Mouse (Mus musculus) brown adipose tissue, adult 24 weeks (tissue): Measurements from ENCODE around the gene Wasf2. TPM values are rescaled to one million over a fixed set of nuclear protein-coding genes. Genes with fewer than 3 reads are reported as not detected.

Experiments used
- H3K27ac ChIP-seq: fragments of 200-500 bp; replicated peaks from 2 replicates; pipeline ENCODE4 v1.5.1; 2012; ENCODE audit warnings: low read depth, mild to moderate bottlenecking, low read length
- H3K4me1 ChIP-seq: fragments of 200-500 bp; 2 replicates; pipeline ENCODE4 v1.6.1; 2012; ENCODE audit warnings: low read length, mixed read lengths; ENCODE audit not compliant: control insufficient read depth, insufficient read depth, insufficient read length
- H3K4me3 ChIP-seq: fragments of 200-500 bp; 2 replicates; pipeline ENCODE4 v1.5.1; 2012; ENCODE audit warnings: low read depth, mild to moderate bottlenecking, low read length, moderate library complexity; ENCODE audit not compliant: insufficient read depth
- polyA plus RNA-seq: library from polyadenylated mRNA; stranded (reverse); fragments of >200 nt; gene quantifications from 2 replicates; pipeline ENCODE4 v1.2.4, GENCODE M21; 2012; ENCODE audit not compliant: missing spikeins, insufficient read depth, insufficient read length

Wasf2 gene
- polyA plus RNA-seq: 39.6 and 39.8 TPM in 2 replicates

DNA sequence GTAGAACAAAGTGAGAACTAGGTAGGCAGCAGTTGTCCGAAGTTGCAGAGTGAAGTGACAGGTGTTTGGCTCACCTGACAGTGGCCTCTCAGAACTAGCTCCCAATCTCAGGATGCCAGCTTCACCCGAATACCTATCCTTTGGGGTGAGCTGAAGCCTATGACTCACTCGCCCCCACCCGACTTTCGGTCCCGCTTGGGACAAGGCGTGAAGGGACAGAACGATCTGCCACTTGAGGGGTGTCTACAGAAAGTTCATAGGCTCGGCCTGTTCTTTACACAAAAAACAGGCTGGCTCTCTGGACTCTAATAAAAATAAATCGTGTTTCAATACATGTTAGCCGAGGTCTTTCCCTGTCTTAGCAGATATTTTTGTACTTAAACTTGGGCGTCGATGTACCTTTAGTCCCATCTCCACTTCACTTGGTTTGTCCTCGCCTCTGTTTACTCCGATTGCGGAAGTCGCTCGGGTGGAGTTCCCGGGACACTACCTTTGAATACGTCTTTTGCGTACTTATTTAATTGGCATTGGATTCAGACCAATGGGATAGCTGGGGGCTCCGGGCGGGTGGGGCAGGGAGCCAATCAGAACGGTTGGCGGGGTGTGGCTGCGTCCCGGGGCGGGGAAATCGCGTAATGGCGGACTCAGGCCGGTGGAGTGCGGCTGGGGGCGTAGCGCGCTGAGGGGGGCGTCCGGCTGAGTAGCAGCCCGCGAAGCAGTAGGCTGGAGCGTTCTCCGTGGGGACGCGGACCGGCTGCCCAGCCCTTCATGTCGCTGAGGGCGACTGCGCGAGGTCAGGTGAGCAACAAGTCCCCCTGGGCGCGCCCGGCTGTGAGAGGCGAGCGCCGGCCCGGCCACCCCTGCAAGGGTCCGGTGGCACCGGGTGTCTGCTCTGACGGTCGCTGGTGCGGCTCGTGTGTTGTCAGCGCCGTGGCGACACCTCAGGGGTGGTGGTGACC is at the start of gene Wasf2:
Gene Wasf2, plus strand, starts transcription at position 575 of the 959 bp plus-strand sequence.
- peak within 1 kb of the TSS; percentile 98 for H3K27ac ChIP-seq
- H3K4me3 ChIP-seq: peak within 1 kb of the TSS; percentile 95
- H3K4me1 ChIP-seq: peaks cover 8% of the 10 kb centered on the region

DNA sequence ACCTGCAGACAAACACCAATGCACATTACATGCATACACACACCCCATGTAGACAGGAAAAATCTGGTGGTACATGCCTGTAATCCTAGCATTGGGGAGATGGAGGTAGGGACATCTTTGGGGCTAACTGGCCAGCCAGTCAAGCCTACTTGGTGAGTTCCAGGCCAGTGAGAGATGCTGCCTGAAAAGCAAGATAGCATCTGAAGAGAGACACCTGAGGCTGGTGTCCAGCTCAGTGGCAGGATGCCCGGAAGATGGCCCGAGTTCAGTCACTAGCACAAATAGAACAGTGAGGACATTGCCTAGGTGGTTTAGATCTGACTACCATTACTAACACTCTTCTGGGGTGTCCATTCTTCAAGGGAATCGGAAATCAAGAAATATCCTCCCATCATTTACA is 49.4 kb upstream of the Wasf2 start:
- H3K27ac ChIP-seq: no peak overlapping the region
- H3K4me3 ChIP-seq: no peak overlapping the region
- H3K4me1 ChIP-seq: peaks cover 10% of the 10 kb centered on the region

DNA sequence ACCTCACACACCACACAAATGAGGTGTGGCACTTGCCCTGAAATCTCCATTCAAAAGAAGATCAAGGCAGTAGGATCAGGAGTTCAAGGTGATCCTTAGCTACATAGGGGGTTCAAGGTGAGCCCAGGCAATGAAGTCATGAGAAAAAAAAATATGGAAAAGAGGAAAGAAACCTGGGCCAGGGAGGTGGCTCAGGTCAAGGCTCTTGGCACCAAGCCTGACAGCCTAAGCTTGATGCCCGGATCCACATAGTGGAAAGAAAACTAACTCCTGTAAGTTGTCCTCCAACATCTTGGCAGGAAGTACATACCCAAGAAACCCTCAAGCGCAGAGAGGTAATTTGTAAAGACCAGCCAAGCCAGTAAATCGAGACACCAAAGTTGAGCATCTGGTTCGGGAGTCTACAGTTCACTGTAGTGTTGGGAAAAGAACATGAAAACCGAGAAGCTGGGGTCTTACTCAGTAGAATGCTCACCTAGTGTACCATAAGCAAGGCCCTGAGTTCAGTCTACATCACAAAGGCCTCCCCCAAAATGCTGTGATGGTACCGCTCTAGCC is 48.0 kb upstream of the Wasf2 start:
- H3K27ac ChIP-seq: no peak overlapping the region
- peaks cover 12% of the 10 kb centered on the region for H3K4me1 ChIP-seq
- H3K4me3 ChIP-seq: no peak overlapping the region

DNA sequence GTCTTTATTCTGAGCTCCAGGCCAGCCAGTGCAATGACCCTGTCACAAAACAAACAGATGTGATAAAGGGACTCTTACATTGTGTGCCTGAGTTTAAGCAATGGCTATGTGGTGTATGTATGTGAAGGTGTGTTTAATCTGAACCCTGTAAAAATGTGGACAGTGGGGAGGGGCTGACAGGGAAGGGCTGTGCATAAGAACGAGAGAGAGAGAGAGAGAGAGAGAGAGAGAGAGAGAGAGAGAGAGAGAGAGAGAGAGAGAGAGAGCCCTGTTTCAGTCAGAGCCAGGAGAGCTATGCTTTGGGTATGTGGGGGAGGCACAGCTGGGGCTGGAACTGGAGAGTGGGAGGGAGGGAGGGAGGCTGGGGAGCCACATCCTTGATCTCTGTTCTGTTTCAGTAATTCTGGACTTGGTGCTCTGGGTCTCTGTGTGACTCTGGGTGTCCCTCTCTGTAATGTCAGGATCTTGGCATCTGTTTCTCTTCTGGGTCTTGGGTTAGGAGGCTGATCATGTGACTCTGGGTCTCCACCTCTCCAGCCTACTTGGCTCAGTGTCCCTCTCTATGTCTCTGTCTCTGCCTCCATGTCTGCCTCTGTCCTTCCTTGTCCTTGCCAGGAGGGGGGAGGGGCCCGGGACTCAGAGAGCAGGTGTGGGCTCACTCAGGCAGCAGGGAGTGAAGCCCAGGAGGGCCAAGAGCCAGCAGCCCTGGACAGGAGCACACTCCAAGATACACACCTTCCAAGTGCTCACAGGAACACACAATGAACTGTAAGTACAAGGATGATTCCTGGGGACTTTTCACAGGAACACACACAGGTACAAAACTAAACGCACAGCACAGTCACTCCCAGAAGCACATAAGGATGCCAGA is 46.1 kb upstream of the Wasf2 start:
- Histone ChIP-seq H3K4me1 (peaks cover 20% of the 10 kb centered on the region), H3K4me3 (peak overlapping the region; percentile 42), H3K27ac (peak overlapping the region; percentile 59)

DNA sequence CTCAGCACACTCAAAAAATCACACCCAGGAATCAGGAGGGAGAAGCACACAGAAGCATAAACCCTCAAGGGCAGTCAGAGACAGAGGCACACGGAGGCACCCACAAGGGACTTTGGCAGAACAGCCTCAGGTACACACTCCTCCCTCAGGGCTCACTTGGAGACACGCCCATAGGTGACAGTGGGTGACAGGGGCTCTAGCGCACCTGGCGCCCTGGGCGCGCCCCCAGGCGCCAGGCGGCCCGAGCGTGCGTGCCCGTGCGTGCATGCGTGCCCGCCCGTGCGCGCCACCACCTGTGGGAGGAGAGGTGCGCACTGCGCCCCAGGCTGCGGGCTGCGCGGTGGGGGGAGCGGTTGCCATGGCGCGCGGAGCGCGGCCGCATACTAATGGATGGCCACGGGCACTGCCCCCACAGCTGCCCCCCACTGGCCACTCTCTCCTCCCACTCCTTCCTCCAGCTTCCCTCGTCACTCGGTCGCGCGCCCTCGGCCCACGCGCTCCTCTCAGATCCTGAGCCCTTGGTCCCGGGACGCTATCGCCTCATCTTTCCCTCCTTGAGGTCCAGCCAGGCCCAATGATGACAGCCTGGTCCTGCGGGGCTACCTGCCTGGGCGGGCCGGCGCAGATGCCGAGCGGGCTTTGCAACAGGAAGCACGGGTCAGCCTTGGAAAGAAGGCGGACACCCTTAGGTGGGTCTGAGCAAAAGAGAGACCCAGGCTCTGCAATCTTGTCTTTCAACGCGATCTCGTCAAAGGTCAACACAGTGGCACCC is 45.1 kb upstream of the Wasf2 start:
- peaks cover 21% of the 10 kb centered on the region for H3K4me1 ChIP-seq
- peak overlapping the region; percentile 42 for H3K4me3 ChIP-seq
- peak overlapping the region; percentile 59; the same call in 1 of the 2 replicates for H3K27ac ChIP-seq

DNA sequence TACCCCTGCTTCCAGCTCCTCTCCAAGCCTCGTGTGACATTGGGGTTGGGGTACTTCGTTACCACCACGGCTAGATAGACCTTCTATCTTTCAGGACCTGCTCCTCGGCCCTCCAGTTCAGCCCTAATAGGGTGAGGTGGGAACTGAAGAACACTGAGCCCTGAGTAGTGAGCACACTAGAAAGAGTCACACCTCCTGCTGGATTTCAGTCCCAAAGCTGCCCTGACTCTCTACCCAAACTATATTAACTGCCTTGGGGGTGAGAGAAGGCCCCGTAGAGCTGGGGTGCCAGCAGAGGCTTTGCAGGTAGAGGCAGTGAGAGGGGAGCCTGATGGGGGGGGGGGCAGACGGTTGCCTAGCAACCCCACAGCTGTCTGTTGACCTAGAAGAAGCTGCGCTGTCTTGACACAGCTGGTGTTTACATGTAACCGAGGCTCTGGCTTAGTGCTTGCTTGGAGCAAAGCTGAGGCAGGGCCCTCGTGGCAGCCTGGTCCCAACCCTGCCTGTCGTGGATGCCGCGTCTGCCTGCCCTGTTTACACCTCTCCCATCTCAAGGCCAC is 44.4 kb upstream of the Wasf2 start:
- H3K4me1 ChIP-seq: peaks cover 27% of the 10 kb centered on the region
- H3K27ac ChIP-seq: no peak overlapping the region
- H3K4me3 ChIP-seq: no peak overlapping the region

DNA sequence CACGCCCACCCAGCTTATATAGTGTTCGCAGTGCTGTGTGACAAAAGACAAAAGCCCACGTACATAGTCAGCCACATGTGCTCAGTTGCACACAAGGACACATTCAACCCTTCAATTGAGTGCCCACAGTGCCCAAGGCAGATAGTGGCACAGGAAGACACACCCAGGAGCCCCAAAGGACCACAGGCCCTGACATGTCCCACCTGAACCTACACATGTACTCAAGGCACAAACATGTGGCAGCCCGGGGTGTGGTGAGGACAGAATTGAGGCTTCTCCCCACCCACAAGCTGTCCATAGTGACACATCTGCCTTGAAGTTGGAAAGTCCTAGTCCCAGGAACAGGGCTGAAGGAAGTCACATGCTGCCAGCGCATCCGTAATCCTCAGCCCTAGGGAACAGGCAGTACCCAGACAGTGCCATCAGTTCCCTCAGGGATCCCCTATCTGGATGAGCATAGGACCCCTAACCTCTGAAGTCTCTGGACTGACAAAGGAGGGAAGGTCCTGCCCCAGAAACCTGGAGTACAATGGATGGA is 43.1 kb upstream of the Wasf2 start:
- no peak overlapping the region for H3K4me3 ChIP-seq
- H3K27ac ChIP-seq: peak overlapping the region; percentile 47
- H3K4me1 ChIP-seq: peaks cover 37% of the 10 kb centered on the region

DNA sequence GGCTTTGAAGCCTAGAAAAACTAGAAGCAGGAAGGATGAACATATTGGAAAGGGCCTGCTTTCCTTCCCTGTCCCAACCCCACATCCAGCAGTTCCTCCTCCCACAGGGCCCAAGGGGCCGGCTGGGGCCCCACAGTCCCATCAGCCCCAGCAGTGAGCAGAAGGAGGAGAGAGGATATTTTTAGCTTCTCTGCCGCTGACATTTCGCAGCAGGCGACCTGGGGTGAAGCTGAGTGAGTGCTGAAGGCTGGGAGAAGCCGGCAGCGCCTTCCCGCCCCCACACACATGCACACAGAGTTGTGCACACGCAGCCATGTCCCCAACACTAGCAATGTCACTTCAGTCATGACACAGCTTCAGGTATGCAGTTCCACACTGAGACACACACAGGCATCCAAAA is 42.5 kb upstream of the Wasf2 start:
- H3K4me1 ChIP-seq: peaks cover 41% of the 10 kb centered on the region
- no peak overlapping the region for H3K4me3 ChIP-seq
- H3K27ac ChIP-seq: peak overlapping the region; percentile 60

DNA sequence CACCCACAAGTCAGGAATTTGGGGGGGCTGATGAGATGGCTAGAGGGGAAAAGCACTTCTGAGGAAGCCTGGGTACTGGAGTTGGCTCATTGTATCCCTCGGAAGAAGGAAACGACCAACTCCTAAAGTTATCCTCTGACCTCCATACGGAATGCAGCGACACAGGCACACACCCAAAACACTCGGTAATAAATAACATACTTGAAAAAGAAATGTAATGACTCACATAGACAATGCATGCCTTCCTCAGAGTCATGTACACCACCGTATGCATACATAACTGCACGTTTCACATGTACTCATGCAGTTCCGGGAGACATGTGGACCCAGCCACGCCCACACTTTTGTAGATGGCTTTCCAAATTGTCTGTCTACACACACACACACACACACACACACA is 41.0 kb upstream of the Wasf2 start:
- no peak overlapping the region for H3K4me3 ChIP-seq
- H3K27ac ChIP-seq: no peak overlapping the region
- peaks cover 51% of the 10 kb centered on the region for H3K4me1 ChIP-seq

DNA sequence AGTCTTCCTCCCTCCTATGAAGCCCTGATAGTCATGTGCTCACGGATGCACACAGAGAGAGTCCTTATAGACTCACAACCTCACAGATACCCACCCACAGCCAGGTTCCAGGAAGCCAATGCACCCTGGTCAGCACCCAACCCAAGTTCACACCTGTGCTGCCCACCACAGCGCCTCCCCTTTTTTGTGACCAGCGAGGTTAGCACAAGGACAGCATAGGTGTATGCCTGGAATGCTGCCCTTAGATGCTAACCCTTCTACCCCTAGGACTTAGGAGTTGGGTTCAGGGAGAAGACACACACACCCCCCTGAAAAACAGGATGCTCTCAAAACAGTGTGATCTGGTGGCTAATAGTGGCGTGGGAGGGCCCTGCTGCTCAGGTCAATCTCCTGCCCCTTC is 40.5 kb upstream of the Wasf2 start:
- Histone ChIP-seq H3K4me3 (no peak overlapping the region), H3K27ac (no peak overlapping the region)

DNA sequence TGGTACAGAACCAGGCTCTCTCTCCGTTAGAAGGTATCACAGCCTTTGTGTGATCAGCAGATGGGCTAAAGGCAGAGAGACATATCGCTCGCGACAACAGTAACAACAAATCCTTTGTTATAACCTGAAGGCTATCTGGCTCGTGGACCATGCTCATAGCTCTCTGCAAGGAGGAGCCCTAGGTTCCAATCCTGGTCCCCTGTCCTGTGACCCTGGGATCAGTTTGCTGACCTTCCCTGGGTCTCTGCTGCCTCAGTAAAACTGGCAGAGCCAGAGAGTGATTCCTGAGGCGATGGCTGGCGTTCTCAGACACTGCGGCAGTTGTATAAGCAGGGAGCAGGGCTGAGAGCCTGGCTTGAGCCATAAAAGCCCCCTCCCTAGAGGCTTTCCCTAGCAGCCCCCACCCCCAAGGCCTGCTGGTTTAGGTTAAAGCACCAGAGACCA is 40.0 kb upstream of the Wasf2 start:
- no peak overlapping the region for H3K27ac ChIP-seq
- H3K4me1 ChIP-seq: peaks cover 53% of the 10 kb centered on the region
- H3K4me3 ChIP-seq: no peak overlapping the region

More for the DNA sequence above, 40.5 kb upstream of the Wasf2 start:
- H3K4me1 ChIP-seq: peaks cover 50% of the 10 kb centered on the region

DNA sequence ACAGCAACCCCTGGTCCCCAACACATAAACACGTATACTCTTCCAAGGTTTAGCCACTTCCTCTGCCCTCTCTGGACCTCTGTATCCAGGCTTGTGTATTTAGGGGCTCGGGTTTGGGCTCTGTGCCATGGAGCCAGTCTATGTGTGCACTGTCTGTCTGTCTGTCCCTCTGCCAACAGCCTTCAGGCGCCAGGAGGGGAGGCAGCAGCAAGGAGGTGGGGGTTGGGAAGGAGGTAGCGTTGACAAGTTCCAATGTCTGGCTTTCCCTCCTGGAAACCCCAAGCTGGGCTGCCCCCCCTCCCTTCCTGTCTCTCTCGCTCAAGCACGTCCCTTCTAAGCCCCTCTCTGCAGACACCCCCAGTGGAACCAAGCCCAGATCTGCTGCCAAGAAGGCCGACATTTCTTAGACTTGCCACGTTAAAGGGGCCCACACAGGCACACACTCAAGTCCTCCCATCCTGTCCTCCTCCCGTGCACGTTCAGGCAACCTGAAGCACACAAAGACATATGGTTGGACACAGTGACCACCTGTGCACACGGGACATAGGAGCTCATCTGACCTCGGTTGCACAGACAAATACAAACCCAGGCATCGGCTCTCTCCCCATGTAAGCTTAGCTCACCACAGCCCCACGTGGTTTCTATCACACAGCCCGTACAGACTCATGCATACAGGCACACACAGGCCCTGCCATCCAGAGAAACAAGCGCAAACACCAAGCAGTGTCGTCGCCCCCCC is 39.4 kb upstream of the Wasf2 start:
- Histone ChIP-seq H3K4me1 (peaks cover 50% of the 10 kb centered on the region), H3K4me3 (no peak overlapping the region), H3K27ac (no peak overlapping the region)

DNA sequence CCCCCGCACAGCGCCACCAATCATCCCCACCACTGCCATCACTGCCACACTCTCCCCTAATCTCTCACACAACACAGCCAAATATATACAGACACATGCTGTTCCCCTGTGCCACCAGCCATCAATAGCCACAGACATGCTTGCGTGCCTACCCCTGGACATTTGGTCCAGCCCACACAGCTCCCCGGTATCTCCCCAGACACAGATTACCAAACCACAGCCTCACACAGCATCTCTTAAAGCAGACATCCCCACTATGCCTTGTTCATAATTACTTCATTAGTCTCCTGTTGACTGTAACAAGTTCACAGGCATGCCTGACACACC is 38.9 kb upstream of the Wasf2 start:
- Histone ChIP-seq H3K27ac (no peak overlapping the region), H3K4me1 (peaks cover 50% of the 10 kb centered on the region), H3K4me3 (no peak overlapping the region)
